Mouse (Mus musculus): ENCODE results near the gene Sobp.

DNA sequence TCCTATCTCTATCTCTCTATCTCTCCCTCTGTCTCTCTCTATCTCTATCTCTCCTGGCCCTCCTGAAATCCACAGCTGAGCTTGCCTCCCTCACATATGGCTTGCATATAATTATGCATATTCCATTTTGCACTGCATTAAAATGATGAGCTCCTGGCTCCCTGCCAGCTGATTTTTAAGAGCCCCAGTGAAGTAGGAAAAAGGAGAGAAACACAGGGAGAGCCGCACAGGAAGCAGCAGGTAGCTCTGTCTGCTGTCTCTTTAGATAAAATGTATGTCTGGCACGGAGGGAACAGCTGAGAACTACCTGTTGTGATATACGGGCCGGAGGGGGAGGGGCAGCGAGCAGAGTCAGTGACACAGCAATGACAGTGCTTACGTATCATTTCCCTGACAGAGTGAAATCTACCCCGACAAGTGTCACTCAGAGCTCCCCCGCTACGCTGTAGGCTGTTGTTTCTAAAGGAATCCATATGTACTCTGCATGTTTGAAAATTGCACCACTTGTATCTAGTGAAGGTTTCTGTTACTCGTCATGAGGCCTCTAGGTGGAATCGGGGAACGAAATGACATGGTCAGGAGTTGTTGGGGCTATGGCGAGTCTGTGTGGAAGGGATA lies 98.7 kb downstream of the Sobp start:
- TF ChIP-seq GATA1 (IDR thresholded peaks at IDR 0.05; ENCODE audit: borderline replicate concordance, low read length) (no peak), CTCF (IDR thresholded peaks at IDR 0.05; ENCODE audit: low read depth, low read length) (no peak)
